Mouse (Mus musculus) ES-Bruce4 (cell line): ENCODE measurements around the gene Rnase4.

Source experiments
- CTCF ChIP-seq: IDR thresholded peaks from one replicate; pipeline ENCODE4 v1.8.1; 2011; ENCODE audit warnings: low read depth, low read length
- EP300 ChIP-seq: IDR thresholded peaks from 2 replicates; pipeline ENCODE4 v1.6.1; 2011; ENCODE audit warnings: low read depth, low read length; ENCODE audit not compliant: insufficient read depth
- POLR2A ChIP-seq: IDR thresholded peaks from one replicate; pipeline ENCODE4 v1.8.1; 2011; ENCODE audit warnings: low read length; ENCODE audit not compliant: insufficient read depth

DNA sequence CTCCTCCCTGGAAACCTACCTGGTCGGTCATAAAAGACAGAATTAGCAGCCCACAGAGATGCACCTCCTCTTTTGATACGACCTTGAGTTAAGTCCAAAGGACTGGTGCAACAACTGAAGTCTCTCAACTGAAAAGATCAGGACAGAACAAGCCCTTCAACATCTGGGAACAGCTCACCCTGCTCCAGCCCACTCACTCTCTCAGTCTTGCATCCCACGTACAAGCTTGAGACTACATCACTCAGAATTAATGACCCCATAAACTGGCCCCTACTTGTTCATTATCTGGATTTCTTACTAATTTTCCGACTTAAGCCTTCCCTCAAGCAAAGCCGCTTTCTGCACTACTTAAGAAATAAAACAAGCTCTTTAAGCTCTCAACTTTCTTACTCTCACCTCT lies 37.7 kb upstream of the Rnase4 start:
- TF ChIP-seq EP300 = no peak
- no peak for TF ChIP-seq CTCF
- no peak for TF ChIP-seq POLR2A
